Mouse (Mus musculus) midbrain, embryonic 14.5 days (tissue): ENCODE measurements around the gene Mars. TPM values are rescaled to one million over a fixed set of nuclear protein-coding genes. Genes with fewer than 3 reads are reported as not detected.
"Not testable (repeated sequence)": the region's sequence is repeated elsewhere in the genome, so short reads cannot be mapped to it uniquely, and the experiment has no call there.

Experiments used
- ATAC-seq: fragments of 200-750 bp; cut with Nextera tagmentation; 2 replicates; pipeline ENCODE4 v1.8.0; 2017; ENCODE audit warnings: moderate number of reproducible peaks, moderate library complexity; ENCODE audit not compliant: low FRiP score, low TSS enrichment
- DNase-seq: peaks from one replicate; pipeline ENCODE4 v3.0.0-alpha.2; 2015
- H3K27ac ChIP-seq: fragments of 300-500 bp; sonication (generic); replicated peaks from 2 replicates; pipeline ENCODE4 v1.5.1; 2014; ENCODE audit warnings: mild to moderate bottlenecking, low read depth, low read length, moderate library complexity
- H3K27me3 ChIP-seq: fragments of 300-500 bp; sonication (generic); 2 replicates; pipeline ENCODE4 v1.6.1; 2014; ENCODE audit warnings: low read length, control low read depth, mixed read lengths; ENCODE audit not compliant: control insufficient read depth, insufficient read depth
- H3K36me3 ChIP-seq: fragments of 300-500 bp; sonication (generic); 2 replicates; pipeline ENCODE4 v1.6.1; 2014; ENCODE audit warnings: low read length, control low read depth; ENCODE audit not compliant: control insufficient read depth, insufficient read depth
- H3K4me1 ChIP-seq: fragments of 300-500 bp; sonication (generic); 2 replicates; pipeline ENCODE4 v1.6.1; 2014; ENCODE audit warnings: mild to moderate bottlenecking, antibody characterized with exemption, low read length, control low read depth; ENCODE audit not compliant: control insufficient read depth, insufficient read depth
- H3K4me2 ChIP-seq: fragments of 300-500 bp; sonication (generic); 2 replicates; pipeline ENCODE4 v1.6.1; 2014; ENCODE audit warnings: mild to moderate bottlenecking, low read length, moderate library complexity
- H3K4me3 ChIP-seq: fragments of 300-500 bp; sonication (generic); replicated peaks from 2 replicates; pipeline ENCODE4 v1.5.1; 2014; ENCODE audit warnings: low read depth, low read length
- H3K9ac ChIP-seq: fragments of 300-500 bp; sonication (generic); replicated peaks from 2 replicates; pipeline ENCODE4 v1.6.1; 2014; ENCODE audit warnings: mild to moderate bottlenecking, low read length, moderate library complexity
- H3K9me3 ChIP-seq: fragments of 300-500 bp; sonication (generic); 2 replicates; pipeline ENCODE4 v1.6.1; 2016; ENCODE audit warnings: low read length, control low read depth, mixed read lengths; ENCODE audit not compliant: control insufficient read depth
- WGBS: fragments of 180-500 bp; shearing (Covaris S2); extraction: QIAGEN DNeasy Blood & Tissue Kit; methylation state at CpG from one replicate; pipeline ENCODE4 v1.1.7; 2014; 5-methylcytosine and 5-hydroxymethylcytosine counted together
- polyA plus RNA-seq: library from polyadenylated mRNA; unstranded; fragments of >200 nt; fragmentation: Nextera tagmentation; extraction: Ambion mirVana; gene quantifications from 2 replicates; pipeline ENCODE4 v1.2.1, GENCODE M21; 2014

Mars gene
- polyA plus RNA-seq, 1 experiment from 2014 or later = 122 TPM

DNA sequence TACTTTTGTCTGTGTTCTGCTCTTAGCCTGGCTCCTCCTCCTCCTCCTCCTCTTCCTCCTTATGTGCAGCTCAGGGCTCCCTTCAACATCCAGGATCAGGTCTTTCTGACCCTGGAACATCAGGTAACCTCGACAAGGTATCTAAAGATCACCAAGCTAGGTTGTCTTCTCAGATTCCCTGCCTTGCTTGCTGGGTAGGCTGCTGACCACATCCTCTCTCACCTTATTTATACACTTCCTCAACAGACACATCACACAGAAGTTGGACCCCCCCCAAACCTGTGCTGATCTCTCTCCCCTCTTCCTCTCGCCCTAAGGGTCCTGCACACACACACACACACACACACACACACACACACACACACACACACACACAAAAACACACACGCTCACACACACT, 10.0 kb upstream of the Mars start, which contains the start of gene Arhgap9:
TSS of gene Arhgap9 (plus strand) at position 344 of the 400 bp plus-strand sequence.
- Histone ChIP-seq H3K27ac (no peak within 1 kb of the TSS), H3K4me1 (peaks cover 6% of the 10 kb centered on the region; the same call in 1 of the 2 replicates), H3K9ac (no peak within 1 kb of the TSS), H3K27me3 (peaks cover 30% of the 10 kb centered on the region), H3K4me2 (no peak within 1 kb of the TSS), H3K9me3 (no peaks in the 10 kb centered on the region), H3K36me3 (no peaks in the 10 kb centered on the region), H3K4me3 (no peak within 1 kb of the TSS)
- no peak for ATAC-seq
- DNase-seq = no peak
- WGBS = 75% methylated on average over 3 of the region's 3 CpGs

DNA sequence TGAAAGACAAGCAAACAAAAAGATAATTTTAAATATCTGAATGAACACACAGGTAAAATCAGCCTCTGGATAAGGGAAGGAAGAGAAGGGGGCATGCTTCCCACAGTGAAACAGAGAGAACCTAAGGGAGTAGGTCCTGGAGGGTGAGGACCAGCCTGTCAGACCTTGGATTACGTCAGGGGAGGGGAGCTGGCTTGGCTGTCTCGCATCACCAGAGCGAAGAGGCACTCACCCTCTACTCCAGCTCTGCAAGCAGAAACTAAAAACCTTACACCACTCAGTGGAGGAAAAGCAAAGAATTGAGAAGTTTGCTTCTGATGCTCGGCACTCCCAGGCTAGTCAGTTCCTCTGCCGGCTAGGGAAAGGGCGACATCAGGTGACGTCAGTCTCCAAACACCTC, 8.4 kb upstream of the Mars start:
- Histone ChIP-seq H3K27ac (no peak overlapping the region), H3K4me3 (no peak overlapping the region), H3K9me3 (no peaks in the 10 kb centered on the region), H3K36me3 (no peaks in the 10 kb centered on the region), H3K4me2 (no peak overlapping the region), H3K9ac (no peak overlapping the region), H3K27me3 (peaks cover 14% of the 10 kb centered on the region), H3K4me1 (no peaks in the 10 kb centered on the region)
- 74% methylated on average over 7 of the region's 7 CpGs for WGBS
- ATAC-seq = no peak
- DNase-seq = no peak

DNA sequence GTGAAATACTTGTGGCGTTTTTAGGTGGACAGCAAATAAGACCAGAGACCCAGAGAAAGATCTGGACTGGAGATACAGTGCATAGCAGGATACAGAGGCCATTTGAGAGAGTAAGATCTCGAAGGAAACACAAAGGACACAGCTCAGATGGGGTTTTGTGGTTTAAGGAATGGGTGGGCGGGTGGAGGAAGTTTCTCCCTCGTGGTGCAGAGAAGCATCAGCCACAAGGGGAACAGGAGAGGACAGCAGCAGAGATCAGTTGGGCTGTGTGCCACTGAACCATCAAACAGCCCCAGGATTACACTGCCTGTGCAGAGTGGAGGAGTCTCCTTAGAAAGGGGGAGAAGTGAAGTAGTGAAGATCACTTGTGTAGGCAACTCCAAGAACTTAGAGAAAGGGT, 6.4 kb upstream of the Mars start:
- Histone ChIP-seq H3K4me2 (no peak overlapping the region), H3K4me1 (no peaks in the 10 kb centered on the region), H3K4me3 (no peak overlapping the region), H3K27me3 (peaks cover 4% of the 10 kb centered on the region; the same call in 1 of the 2 replicates), H3K9me3 (no peaks in the 10 kb centered on the region), H3K9ac (no peak overlapping the region), H3K36me3 (no peaks in the 10 kb centered on the region), H3K27ac (no peak overlapping the region)
- ATAC-seq (no peak), DNase-seq (no peak)
- 48% methylated on average over 4 of the region's 4 CpGs for WGBS

GRCm38 (mm10) chr10:127317277-127317676, 5.7 kb upstream of the Mars start:
- WGBS = 78% methylated on average over 2 of the region's 2 CpGs
- DNase-seq = no peak
- Histone ChIP-seq H3K9ac (no peak overlapping the region), H3K9me3 (no peaks in the 10 kb centered on the region), H3K27ac (no peak overlapping the region), H3K27me3 (no peaks in the 10 kb centered on the region), H3K36me3 (no peaks in the 10 kb centered on the region), H3K4me3 (no peak overlapping the region), H3K4me1 (no peaks in the 10 kb centered on the region), H3K4me2 (no peak overlapping the region)
- no peak for ATAC-seq

DNA sequence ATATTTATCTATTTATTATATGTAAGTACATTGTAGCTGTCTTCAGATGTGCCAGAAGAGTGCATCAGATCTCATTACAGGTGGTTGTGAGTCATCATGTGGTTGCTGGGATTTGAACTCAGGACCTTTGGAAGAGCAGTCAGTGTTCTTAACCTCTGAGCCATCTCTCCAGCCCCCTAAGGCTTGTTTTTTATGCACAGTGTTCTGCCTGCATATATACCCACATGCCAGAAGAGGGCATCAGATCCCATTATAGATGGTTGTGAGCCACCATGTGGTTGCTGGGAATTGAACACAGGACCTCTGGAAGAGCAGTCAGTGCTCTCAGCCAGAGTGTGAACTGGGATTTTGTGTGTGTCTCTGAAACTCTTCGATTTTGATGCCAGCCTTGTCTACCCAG, 3.4 kb upstream of the Mars start:
- DNase-seq, H3K4me1 ChIP-seq, ATAC-seq, H3K4me3 ChIP-seq, H3K9ac ChIP-seq, H3K4me2 ChIP-seq, H3K27ac ChIP-seq, H3K36me3 ChIP-seq, H3K27me3 ChIP-seq, H3K9me3 ChIP-seq: not testable (repeated sequence)
- 73% methylated on average over 1 of the region's 1 CpGs for WGBS

- 87% methylated on average over 5 of the region's 5 CpGs for WGBS
- not testable (repeated sequence) for ATAC-seq
Measured at GRCm38 (mm10) chr10:127313516-127313915, 1.9 kb upstream of the Mars start.

DNA sequence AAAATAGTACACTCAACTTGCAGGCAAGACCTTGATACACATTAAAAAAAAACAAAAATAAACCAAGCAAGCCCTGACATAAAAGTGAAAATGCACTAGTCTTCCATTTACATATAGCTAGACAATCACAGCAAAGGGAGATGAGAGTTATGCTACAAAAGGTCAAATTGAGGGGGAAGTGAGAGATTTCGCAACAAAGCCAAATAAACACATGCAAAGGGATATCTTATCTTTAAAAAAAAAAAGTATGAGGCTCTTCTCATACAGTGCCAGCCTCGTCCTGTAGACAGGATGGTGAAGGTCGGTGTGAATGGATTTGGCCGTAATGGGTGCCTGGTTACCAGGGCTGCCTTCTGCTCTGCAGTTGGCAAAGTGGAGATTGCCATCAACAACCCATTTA, 1.3 kb upstream of the Mars start:
- Histone ChIP-seq H3K4me1 (peaks cover 8% of the 10 kb centered on the region; the same call in 1 of the 2 replicates), H3K27me3 (no peaks in the 10 kb centered on the region), H3K4me3 (no peak overlapping the region), H3K9ac (no peak overlapping the region), H3K27ac (no peak overlapping the region), H3K9me3 (no peaks in the 10 kb centered on the region), H3K4me2 (no peak overlapping the region), H3K36me3 (peaks cover 14% of the 10 kb centered on the region)
- DNase-seq = no peak
- ATAC-seq = no peak
- WGBS = 81% methylated on average over 4 of the region's 4 CpGs

More at GRCm38 (mm10) chr10:127313516-127313915, 1.9 kb upstream of the Mars start:
- H3K9ac ChIP-seq, H3K36me3 ChIP-seq, DNase-seq, H3K4me3 ChIP-seq, H3K4me1 ChIP-seq, H3K9me3 ChIP-seq, H3K4me2 ChIP-seq, H3K27me3 ChIP-seq, H3K27ac ChIP-seq: not testable (repeated sequence)

DNA sequence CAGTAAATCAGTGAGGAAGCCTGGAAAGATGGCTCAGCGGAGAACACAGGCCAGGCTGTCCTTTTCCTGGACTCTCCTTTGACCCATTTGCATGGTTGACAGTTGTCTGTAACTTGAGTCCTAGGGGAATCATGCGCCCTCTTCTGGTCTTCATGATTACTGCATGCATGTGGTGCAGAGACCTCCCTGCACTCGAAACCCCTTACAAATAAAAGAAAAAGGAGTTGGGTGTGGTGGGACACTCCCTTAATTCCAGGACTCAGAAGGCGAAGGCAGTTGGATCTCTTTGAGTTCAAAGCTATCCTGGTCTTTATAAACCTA, 730 bp upstream of the Mars start:
- Histone ChIP-seq H3K4me2 (peak overlapping the region; percentile 81), H3K27ac (peak overlapping the region; percentile 67), H3K9me3 (no peaks in the 10 kb centered on the region), H3K27me3 (no peaks in the 10 kb centered on the region), H3K4me1 (peaks cover 8% of the 10 kb centered on the region; the same call in 1 of the 2 replicates), H3K9ac (peak overlapping the region; percentile 55), H3K36me3 (peaks cover 20% of the 10 kb centered on the region), H3K4me3 (peak overlapping the region; percentile 65)
- 3% methylated on average over 4 of the region's 4 CpGs for WGBS
- DNase-seq = peak; percentile 92
- ATAC-seq = peak; percentile 62

DNA sequence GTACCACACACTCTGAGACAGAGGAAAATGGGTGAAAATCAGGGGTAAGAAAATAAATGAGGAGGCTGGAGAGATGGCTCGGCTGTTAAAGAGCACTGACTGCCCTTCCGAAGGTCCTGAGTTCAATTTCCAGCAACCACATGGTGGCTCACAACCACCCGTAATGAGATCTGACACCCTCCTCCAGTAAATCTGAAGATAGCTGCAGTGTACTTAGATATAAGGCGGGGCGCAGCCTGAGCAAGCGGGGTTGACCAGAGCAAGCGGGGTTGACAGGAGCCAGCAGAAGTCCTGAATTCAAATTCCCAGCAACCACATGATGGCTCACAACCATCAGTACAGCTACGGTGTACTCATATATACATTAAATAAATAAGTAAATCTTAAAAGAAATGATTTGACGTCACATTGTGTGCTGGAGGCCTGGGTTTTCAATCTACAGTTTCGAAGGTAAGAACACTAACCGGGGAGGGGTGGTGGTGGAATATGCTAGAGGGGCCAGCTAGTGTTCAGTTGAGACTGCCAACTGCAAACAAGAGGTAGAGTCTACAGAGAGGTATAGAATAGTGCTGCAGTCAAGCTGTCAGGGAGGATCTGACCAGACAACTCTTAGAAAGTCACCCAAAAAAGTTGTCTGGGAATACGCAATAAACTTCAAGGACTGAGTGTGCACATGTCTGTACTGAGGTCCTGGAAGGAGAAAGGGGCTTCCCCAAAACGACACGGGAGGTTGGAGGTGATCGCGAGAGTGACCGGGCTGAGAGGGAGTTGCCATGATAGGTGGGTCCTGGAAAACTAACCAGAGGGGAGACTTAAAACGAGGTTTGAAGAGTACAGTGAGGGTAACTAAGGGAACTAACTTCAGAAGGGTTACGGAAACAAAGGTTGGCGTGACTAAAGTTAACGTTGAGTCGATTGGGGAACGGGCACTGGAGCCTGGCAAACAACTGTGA, 787 bp downstream of the Mars start:
- 40% methylated on average over 23 of the region's 23 CpGs for WGBS
- H3K4me3 ChIP-seq = peak overlapping the region; percentile 65
- H3K27me3 ChIP-seq = no peaks in the 10 kb centered on the region
- H3K4me1 ChIP-seq = peaks cover 8% of the 10 kb centered on the region; the same call in 1 of the 2 replicates
- H3K9me3 ChIP-seq = no peaks in the 10 kb centered on the region
- H3K36me3 ChIP-seq = peaks cover 35% of the 10 kb centered on the region
- peak overlapping the region; percentile 67 for H3K27ac ChIP-seq
- peak overlapping the region; percentile 81 for H3K4me2 ChIP-seq
- DNase-seq (no peak), ATAC-seq (peak; percentile 53)
- peak overlapping the region; percentile 73 for H3K9ac ChIP-seq
